Mouse (Mus musculus): ENCODE measurements around the gene Mtcl1. TPM values are rescaled to one million over a fixed set of nuclear protein-coding genes. Genes with fewer than 3 reads are reported as not detected.
A peak's percentile ranks its signal among the peaks of the same experiment; 100 is the strongest.

The Mtcl1 gene
- under 1 TPM in 1 of 2 experiments, not detected in 1; 0.28 TPM for polyA plus RNA-seq (2017; shearing (Covaris generic))

- peak; percentile 52 for ATAC-seq
These were observed at the start of gene Mtcl1 for GRCm38 (mm10) chr17:66449460-66450341. Gene Mtcl1 (minus strand): TSS chr17:66449750.

- ATAC-seq = no peak
These were observed 49.0 kb upstream of the Mtcl1 start for GRCm38 (mm10) chr17:66498598-66498997.

- ATAC-seq = no peak
These were observed 47.0 kb upstream of the Mtcl1 start for GRCm38 (mm10) chr17:66496589-66496988.

- ATAC-seq = peak; percentile 72
These were observed 40.6 kb upstream of the Mtcl1 start for GRCm38 (mm10) chr17:66490022-66490601.

GRCm38 (mm10) chr17:66486576-66486975 is 37.0 kb upstream of the Mtcl1 start:
- no peak for ATAC-seq

- peak; percentile 83 for ATAC-seq
These were observed 36.2 kb upstream of the Mtcl1 start for GRCm38 (mm10) chr17:66485742-66486141.

- no peak for ATAC-seq
These were observed 35.4 kb upstream of the Mtcl1 start for GRCm38 (mm10) chr17:66484965-66485364.

- no peak for ATAC-seq
These were observed 34.3 kb upstream of the Mtcl1 start for GRCm38 (mm10) chr17:66483651-66484454.

GRCm38 (mm10) chr17:66481295-66481694 is 31.7 kb upstream of the Mtcl1 start:
- no peak for ATAC-seq

- ATAC-seq = no peak
These were observed 31.1 kb upstream of the Mtcl1 start for GRCm38 (mm10) chr17:66480491-66481278.

GRCm38 (mm10) chr17:66479813-66480490 is 30.4 kb upstream of the Mtcl1 start:
- ATAC-seq = no peak

- ATAC-seq = no peak
These were observed 29.8 kb upstream of the Mtcl1 start for GRCm38 (mm10) chr17:66479311-66479710.

GRCm38 (mm10) chr17:66473205-66473604 is 23.7 kb upstream of the Mtcl1 start:
- ATAC-seq = no peak

GRCm38 (mm10) chr17:66471775-66472174 is 22.2 kb upstream of the Mtcl1 start:
- ATAC-seq = no peak

GRCm38 (mm10) chr17:66471252-66471651 is 21.7 kb upstream of the Mtcl1 start:
- no peak for ATAC-seq

- no peak for ATAC-seq
These were observed 20.5 kb upstream of the Mtcl1 start for GRCm38 (mm10) chr17:66470020-66470419.

- no peak for ATAC-seq
These were observed 7.7 kb upstream of the Mtcl1 start for GRCm38 (mm10) chr17:66457278-66457677.

GRCm38 (mm10) chr17:66451143-66451542 is 1.6 kb upstream of the Mtcl1 start:
- ATAC-seq = peak; percentile 44

- no peak for ATAC-seq
These were observed 1.0 kb upstream of the Mtcl1 start for GRCm38 (mm10) chr17:66450526-66451070.

- ATAC-seq = no peak
These were observed 837 bp downstream of the Mtcl1 start for GRCm38 (mm10) chr17:66448421-66449405.

Data from CD4-positive, CD25-positive, alpha-beta regulatory T cell, adult 4 months (primary cell).